Mouse (Mus musculus) testis, adult 10 weeks (tissue): ENCODE data around the gene Zdhhc14. TPM values are rescaled to one million over a fixed set of nuclear protein-coding genes. Genes with fewer than 3 reads are reported as not detected.

Source experiments
- polyA plus RNA-seq: library from polyadenylated mRNA; stranded (reverse); fragments of 350-450 nt; fragmentation: Illumina TruSeq; extraction: RNeasy Lipid Tissue Mini Kit (QIAGEN cat#74804); gene quantifications from one replicate; pipeline ENCODE4 v1.2.3, GENCODE M21; 2014; ENCODE audit warnings: low read depth, low replicate concordance

The Zdhhc14 gene
- polyA plus RNA-seq = 2.1 TPM

DNA sequence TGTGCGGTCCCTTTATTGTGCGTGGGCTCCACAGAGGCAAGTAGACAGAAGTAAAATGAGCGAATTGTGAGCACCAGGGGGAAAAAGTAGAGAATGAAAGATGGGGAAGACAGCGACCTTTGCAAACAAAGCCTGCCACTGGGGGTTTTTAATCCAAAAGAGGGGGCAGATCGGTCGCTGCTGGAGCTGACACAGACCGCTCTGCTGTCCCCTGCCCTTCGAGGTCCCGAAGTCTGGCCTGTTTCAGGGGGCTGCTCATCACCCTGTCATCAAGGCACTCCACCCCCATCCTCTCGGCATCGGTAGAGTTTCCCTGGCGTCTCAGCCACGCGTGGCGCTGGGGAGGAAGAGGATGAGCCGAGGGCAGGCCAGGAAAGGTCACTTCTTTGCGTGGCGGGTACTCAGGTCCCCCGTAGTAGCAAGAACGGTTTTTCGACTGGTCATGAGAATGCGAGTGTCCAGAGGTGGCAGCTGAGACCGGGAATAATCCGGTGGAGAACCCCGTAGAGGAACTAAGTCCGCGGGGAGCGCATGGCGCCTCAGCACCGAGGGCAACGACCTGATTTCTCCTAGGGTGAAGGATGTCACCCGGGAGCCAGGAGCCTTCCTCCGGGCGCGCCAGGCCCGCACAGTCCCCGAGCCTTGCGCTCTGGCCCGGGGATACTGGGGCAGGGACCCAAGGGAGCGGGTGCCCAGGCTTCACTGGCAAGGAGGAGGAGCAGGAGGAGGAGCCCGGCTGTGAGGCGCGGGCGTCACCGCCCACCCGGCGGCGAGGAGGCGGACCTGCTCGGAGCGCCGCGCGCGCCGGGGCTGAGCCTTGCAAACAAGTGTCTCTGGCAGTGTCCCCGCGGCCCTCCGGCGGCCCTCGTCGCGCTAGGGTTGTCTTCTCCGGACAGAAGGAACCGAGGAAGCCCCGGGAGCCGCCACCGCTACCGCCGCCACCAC is at the start of gene Zdhhc14:
Gene Zdhhc14 (plus strand): TSS at position 757 of the 945 bp plus-strand sequence.

Other genes starting within 250 kb of the Zdhhc14 start
- gene Ldhal6b, start 73.8 kb upstream of the Zdhhc14 start, polyA plus RNA-seq = 693 TPM
- gene Tmem242, start 52.3 kb upstream of the Zdhhc14 start, polyA plus RNA-seq = 9.2 TPM